Mouse (Mus musculus) limb, embryonic 14.5 days (tissue): Measurements from ENCODE around the gene Drd1. TPM values are rescaled to one million over a fixed set of nuclear protein-coding genes. Genes with fewer than 3 reads are reported as not detected.
A peak's percentile ranks its signal among the peaks of the same experiment; 100 is the strongest.

Experiments used
- ATAC-seq: fragments of 200-750 bp; cut with Nextera tagmentation; 2 replicates; pipeline ENCODE4 v1.8.0; 2017; ENCODE audit warnings: low read depth, moderate number of reproducible peaks, moderate TSS enrichment; ENCODE audit not compliant: low FRiP score
- DNase-seq: peaks from one replicate; pipeline ENCODE4 v3.0.0-alpha.2; 2015; ENCODE audit warnings: low spot score
- H3K27ac ChIP-seq: fragments of 300-500 bp; sonication (generic); replicated peaks from 2 replicates; pipeline ENCODE4 v1.5.1; 2014; ENCODE audit warnings: low read depth, mild to moderate bottlenecking, low read length, moderate library complexity, mixed read lengths
- H3K27me3 ChIP-seq: fragments of 300-500 bp; sonication (generic); 2 replicates; pipeline ENCODE4 v1.6.1; 2014; ENCODE audit warnings: low read length, mixed read lengths; ENCODE audit not compliant: control insufficient read depth, insufficient read depth
- H3K36me3 ChIP-seq: fragments of 300-500 bp; sonication (generic); 2 replicates; pipeline ENCODE4 v1.6.1; 2014; ENCODE audit warnings: mild to moderate bottlenecking, low read length, moderate library complexity, mixed read lengths; ENCODE audit not compliant: control insufficient read depth, insufficient read depth
- H3K4me1 ChIP-seq: fragments of 300-500 bp; sonication (generic); 2 replicates; pipeline ENCODE4 v1.6.1; 2014; ENCODE audit warnings: antibody characterized with exemption, low read length, mixed read lengths; ENCODE audit not compliant: control insufficient read depth, insufficient read depth
- H3K4me2 ChIP-seq: fragments of 300-500 bp; sonication (generic); replicated peaks from 2 replicates; pipeline ENCODE4 v1.6.1; 2014; ENCODE audit warnings: low read depth, mild to moderate bottlenecking, low read length, moderate library complexity; ENCODE audit not compliant: severe bottlenecking
- H3K4me3 ChIP-seq: fragments of 300-500 bp; sonication (generic); replicated peaks from 2 replicates; pipeline ENCODE4 v1.5.1; 2014; ENCODE audit warnings: low read length
- H3K9ac ChIP-seq: fragments of 300-500 bp; sonication (generic); 2 replicates; pipeline ENCODE4 v1.6.1; 2014; ENCODE audit warnings: mild to moderate bottlenecking, low read depth, low read length, moderate library complexity; ENCODE audit not compliant: severe bottlenecking
- H3K9me3 ChIP-seq: fragments of 300-500 bp; sonication (generic); 2 replicates; pipeline ENCODE4 v1.6.1; 2016; ENCODE audit warnings: low read length; ENCODE audit not compliant: control insufficient read depth
- POLR2A ChIP-seq: fragments of 200-500 bp; IDR thresholded peaks from 2 replicates; pipeline ENCODE4 v1.8.0; 2012; ENCODE audit warnings: inconsistent platforms, mild to moderate bottlenecking, moderate library complexity, borderline replicate concordance; ENCODE audit not compliant: insufficient read depth, insufficient read length; ENCODE audit errors: extremely low read depth
- WGBS: fragments of 180-500 bp; shearing (Covaris S2); extraction: QIAGEN DNeasy Blood & Tissue Kit; methylation state at CpG from one replicate; pipeline ENCODE4 v1.1.7; 2014; 5-methylcytosine and 5-hydroxymethylcytosine counted together
- polyA plus RNA-seq, 2 experiments: library from polyadenylated mRNA; depleted of rRNA in 1 of 2; stranded (reverse) in 1 of 2; unstranded in 1 of 2; fragments of >200 nt; fragmentation: Nextera tagmentation in 1 of 2; extraction: Ambion mirVana in 1 of 2; gene quantifications; 2 replicates each; pipeline versions ENCODE4 v1.2.1 to v1.2.3; 2012 to 2014

The Drd1 gene
- polyA plus RNA-seq (2012; rRNA removed): 0.03 and 0.06 TPM in 2 replicates
- polyA plus RNA-seq (2014; fragmentation: Nextera tagmentation; extraction: Ambion mirVana): 0.06 and 0.19 TPM in 2 replicates

- Histone ChIP-seq H3K4me1 (no peaks in the 10 kb centered on the region), H3K4me2 (peak within 1 kb of the TSS; percentile 77), H3K27ac (no peak within 1 kb of the TSS), H3K36me3 (no peaks in the 10 kb centered on the region), H3K27me3 (peaks cover 45% of the 10 kb centered on the region), H3K9me3 (no peaks in the 10 kb centered on the region), H3K4me3 (peak within 1 kb of the TSS; percentile 42), H3K9ac (peak within 1 kb of the TSS; percentile 47)
- DNase-seq: peak; percentile 58
- peak; percentile 65; the same call in 1 of the 2 replicates for ATAC-seq
- no peak for TF ChIP-seq POLR2A
- WGBS: under 1% methylated on average over 31 of the region's 31 CpGs
These were observed at the start of gene Drd1 for GRCm38 (mm10) chr13:54055448-54055861. TSS of gene Drd1 (minus strand) at chr13:54055705.

GRCm38 (mm10) chr13:54103866-54104265 lies 48.4 kb upstream of the Drd1 start:
- no peak overlapping the region for H3K9ac ChIP-seq
- no peak overlapping the region for H3K27ac ChIP-seq
- no peaks in the 10 kb centered on the region for H3K9me3 ChIP-seq
- no peak overlapping the region for H3K4me2 ChIP-seq
- no peaks in the 10 kb centered on the region for H3K4me1 ChIP-seq
- no peak for TF ChIP-seq POLR2A
- H3K36me3 ChIP-seq: peaks cover 18% of the 10 kb centered on the region
- no peaks in the 10 kb centered on the region for H3K27me3 ChIP-seq
- DNase-seq: no peak
- ATAC-seq: no peak
- no peak overlapping the region for H3K4me3 ChIP-seq
- 57% methylated on average over 10 of the region's 10 CpGs for WGBS

DNA sequence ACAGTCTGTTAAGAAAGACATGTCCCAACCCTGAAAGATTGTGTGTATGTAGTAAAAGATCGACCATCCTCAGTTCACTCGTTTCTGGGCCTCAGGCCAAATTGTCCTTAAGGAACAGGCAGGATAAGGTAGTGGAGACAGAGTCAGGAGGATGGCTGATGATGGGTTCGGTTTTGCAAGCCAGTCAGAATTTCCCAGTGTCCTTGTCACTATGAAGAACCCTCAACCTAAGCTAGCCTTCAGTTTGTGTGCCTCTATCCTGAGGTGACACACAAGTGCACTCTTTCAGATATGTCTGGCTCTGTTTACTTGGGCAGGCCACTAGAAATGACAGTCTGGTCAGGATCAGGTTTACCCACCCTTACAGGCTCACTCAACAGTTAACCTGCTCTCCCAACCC lies 47.8 kb upstream of the Drd1 start:
- Histone ChIP-seq H3K27me3 (no peaks in the 10 kb centered on the region), H3K4me3 (no peak overlapping the region), H3K9me3 (no peaks in the 10 kb centered on the region), H3K27ac (no peak overlapping the region), H3K4me2 (no peak overlapping the region), H3K9ac (no peak overlapping the region), H3K36me3 (peaks cover 18% of the 10 kb centered on the region), H3K4me1 (no peaks in the 10 kb centered on the region)
- no peak for TF ChIP-seq POLR2A
- DNase-seq: no peak
- ATAC-seq: no peak
- WGBS: 88% methylated on average over 3 of the region's 3 CpGs

- WGBS: 78% methylated on average over 3 of the region's 3 CpGs
- H3K4me1 ChIP-seq: no peaks in the 10 kb centered on the region
- no peak for DNase-seq
- H3K9me3 ChIP-seq: no peaks in the 10 kb centered on the region
- H3K27me3 ChIP-seq: no peaks in the 10 kb centered on the region
- H3K36me3 ChIP-seq: peaks cover 18% of the 10 kb centered on the region
- no peak for TF ChIP-seq POLR2A
- H3K27ac ChIP-seq: no peak overlapping the region
- H3K9ac ChIP-seq: no peak overlapping the region
- no peak overlapping the region for H3K4me2 ChIP-seq
- no peak overlapping the region for H3K4me3 ChIP-seq
- no peak for ATAC-seq
These were observed 46.6 kb upstream of the Drd1 start for GRCm38 (mm10) chr13:54102061-54102460.

DNA sequence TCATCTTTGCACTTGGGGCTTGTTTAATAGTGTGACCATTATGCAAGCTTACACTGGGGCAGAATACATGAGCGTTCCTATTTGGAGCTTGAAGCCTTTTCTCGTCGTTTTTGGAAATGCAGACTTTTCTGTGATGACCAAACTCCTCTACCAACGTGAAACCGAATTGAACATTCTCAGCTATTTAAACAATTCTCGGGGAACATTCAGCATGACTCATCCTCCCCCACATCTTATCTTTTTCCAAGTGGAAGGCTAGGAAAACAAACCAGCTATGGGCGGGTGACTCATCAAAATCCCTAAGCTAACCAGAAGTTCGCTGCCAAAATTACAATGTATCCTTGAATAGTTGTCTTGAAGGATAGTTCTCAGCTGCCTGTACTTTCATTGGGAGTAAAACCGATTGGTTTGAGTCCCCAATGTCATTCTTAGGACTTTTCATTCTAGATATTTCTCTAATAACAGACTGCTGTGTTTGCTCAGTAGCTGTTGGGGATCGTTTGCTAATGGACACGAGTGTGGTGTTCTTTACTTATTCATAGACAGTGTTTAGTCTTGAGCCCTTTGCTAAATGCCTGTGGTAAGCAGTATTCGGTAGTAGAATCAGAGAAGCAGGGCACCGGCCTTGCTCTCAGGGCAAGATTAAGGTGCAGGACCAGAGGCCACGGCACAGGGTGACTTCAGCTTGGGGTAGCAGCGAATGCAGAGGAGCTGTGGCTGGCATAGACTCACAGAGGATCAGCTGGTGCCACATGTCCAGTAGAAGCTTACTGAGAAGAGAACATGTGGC lies 45.7 kb upstream of the Drd1 start:
- Histone ChIP-seq H3K9me3 (no peaks in the 10 kb centered on the region), H3K4me3 (no peak overlapping the region), H3K4me2 (no peak overlapping the region), H3K27ac (no peak overlapping the region), H3K4me1 (no peaks in the 10 kb centered on the region), H3K27me3 (no peaks in the 10 kb centered on the region), H3K36me3 (peaks cover 18% of the 10 kb centered on the region), H3K9ac (no peak overlapping the region)
- no peak for TF ChIP-seq POLR2A
- DNase-seq (no peak), ATAC-seq (no peak)
- 90% methylated on average over 15 of the region's 15 CpGs for WGBS
